ENCODE assay signal across 1 mouse cellular context in the genomic region with DNA sequence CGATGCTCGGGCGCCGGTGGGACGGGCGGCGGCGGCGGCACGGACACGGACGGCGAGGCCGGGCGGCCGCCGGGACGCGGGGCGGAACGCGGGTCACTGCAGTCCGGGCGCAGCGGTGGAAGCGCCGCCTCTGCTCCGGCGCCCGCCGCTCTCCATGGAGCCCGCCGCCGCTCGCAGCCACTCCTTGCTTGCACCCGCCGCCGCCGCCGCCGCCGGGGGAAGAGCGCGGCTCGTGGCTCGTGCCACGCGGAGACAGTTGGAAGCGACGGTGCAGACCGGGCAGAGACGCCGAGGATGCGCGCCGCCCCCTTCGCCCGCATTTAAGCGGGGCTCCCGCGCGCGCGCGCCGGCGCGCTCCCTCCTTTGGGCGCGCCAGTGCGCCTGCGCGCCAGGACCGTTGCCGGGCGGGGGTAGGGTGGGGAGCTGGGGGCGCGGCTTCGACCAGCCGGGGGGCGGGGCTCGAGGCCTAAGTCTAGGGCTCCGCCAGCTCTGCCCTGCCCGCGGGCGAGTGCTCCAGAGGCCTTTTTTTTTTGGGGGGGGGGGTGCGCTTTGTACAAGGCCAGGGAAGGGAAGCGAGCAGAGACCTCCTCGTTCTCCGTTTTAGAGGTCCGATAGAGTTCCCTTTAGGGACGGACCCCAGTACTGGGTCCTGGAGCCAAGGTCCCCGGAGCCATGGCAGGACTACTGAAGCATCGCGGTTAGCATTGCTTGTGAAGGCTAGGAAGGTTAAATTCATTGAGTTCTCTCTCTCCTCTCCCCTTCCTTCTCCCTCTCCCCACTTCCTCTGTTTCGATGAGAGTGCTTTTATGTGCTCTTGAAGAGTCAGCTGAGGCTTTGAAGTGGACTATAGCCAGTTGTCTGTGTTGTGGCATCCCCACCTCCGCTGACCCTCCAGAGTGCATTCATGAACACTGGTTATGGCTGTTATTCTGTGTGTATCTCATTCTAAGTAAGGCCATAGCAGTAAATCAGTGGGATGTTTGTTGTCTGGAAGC.
TF ChIP-seq lines count a peak whose summit lies in the region.

Gene Nudt4, minus strand, starts transcription at position 296 of the 995 bp plus-strand sequence.

TF ChIP-seq in CH12.LX, 34 proteins besides CTCF, POLR2A, EP300 and RAD21 (continued from another document):
- TF ChIP-seq TCF12 (IDR thresholded peaks at IDR 0.05; ENCODE audit: low read depth, low read length): no peak
- no peak for TF ChIP-seq RCOR1 (conservative IDR thresholded peaks at IDR 0.05; ENCODE audit: low read depth, low read length)
- no peak for TF ChIP-seq MYC (IDR thresholded peaks at IDR 0.05; ENCODE audit: low read depth, low read length)
- TF ChIP-seq MAZ (IDR thresholded peaks at IDR 0.05; ENCODE audit: low read depth, low read length): 0 out of 2 replicates have a peak, but pooled peaks have one; percentile 72
- TF ChIP-seq POLR2AphosphoS2 (IDR thresholded peaks at IDR 0.05; ENCODE audit: low read depth, low read length): no peak
- 0 out of 2 replicates have a peak, but pooled peaks have one; percentile 7 for TF ChIP-seq KAT2A (IDR thresholded peaks at IDR 0.05; ENCODE audit: insufficient replicate concordance, low read length)
- TF ChIP-seq ZNF384 (IDR thresholded peaks at IDR 0.05; ENCODE audit: low read depth, low read length): peak; percentile 41; the same call in 1 of the 2 replicates
- TF ChIP-seq ZMIZ1 (IDR thresholded peaks at IDR 0.05; ENCODE audit: low read depth, low read length): peak; percentile 87
- TF ChIP-seq HCFC1 (IDR thresholded peaks at IDR 0.05; ENCODE audit: low read depth, low read length): no peak
- TF ChIP-seq MAX (IDR thresholded peaks at IDR 0.05; ENCODE audit: low read length): no peak
- no peak for TF ChIP-seq CHD1 (IDR thresholded peaks at IDR 0.05; ENCODE audit: low read depth, low read length)
- TF ChIP-seq ZC3H11A (IDR thresholded peaks at IDR 0.05; ENCODE audit: low read depth, low read length): no peak
- TF ChIP-seq MEF2A (IDR thresholded peaks at IDR 0.05; ENCODE audit: borderline replicate concordance, low read depth, low read length): peak; percentile 45; the same call in 1 of the 2 replicates
- peak; percentile 89 for TF ChIP-seq NRF1 (IDR thresholded peaks at IDR 0.05; ENCODE audit: low read depth, low read length)
- TF ChIP-seq UBTF (IDR thresholded peaks at IDR 0.05; ENCODE audit: low read depth, low read length): 0 out of 2 replicates have a peak, but pooled peaks have one; percentile 15
- TF ChIP-seq E2F4 (IDR thresholded peaks at IDR 0.05; ENCODE audit: insufficient replicate concordance, low read depth, low read length): no peak
- TF ChIP-seq ETS1 (conservative IDR thresholded peaks at IDR 0.05; ENCODE audit: low read depth, low read length): no peak
- TF ChIP-seq USF1 (IDR thresholded peaks at IDR 0.05; ENCODE audit: low read depth, low read length): no peak
- TF ChIP-seq JUND (conservative IDR thresholded peaks at IDR 0.05; ENCODE audit: low read depth, low read length): no peak
- no peak for TF ChIP-seq PAX5 (IDR thresholded peaks at IDR 0.05; ENCODE audit: low read length)
- TF ChIP-seq IRF4 (IDR thresholded peaks at IDR 0.05; ENCODE audit: low read depth, low read length): 0 out of 2 replicates have a peak, but pooled peaks have one; percentile 24
- TF ChIP-seq ZKSCAN1 (IDR thresholded peaks at IDR 0.05; ENCODE audit: borderline replicate concordance, low read depth, low read length): no peak
- peak; percentile 85 for TF ChIP-seq NELFE (IDR thresholded peaks at IDR 0.05; ENCODE audit: low read depth, low read length)
- TF ChIP-seq BHLHE40 (IDR thresholded peaks at IDR 0.05; ENCODE audit: low read depth, low read length): peak; percentile 61; the same call in 1 of the 2 replicates
- no peak for TF ChIP-seq USF2 (conservative IDR thresholded peaks at IDR 0.05; ENCODE audit: low read depth, low read length)
- no peak for TF ChIP-seq MAFK (IDR thresholded peaks at IDR 0.05; ENCODE audit: insufficient replicate concordance, low read length)
- TF ChIP-seq SMC3 (IDR thresholded peaks at IDR 0.05; ENCODE audit: low read depth, low read length): no peak
- TF ChIP-seq SIN3A (IDR thresholded peaks at IDR 0.05; ENCODE audit: low read length): peak; percentile 13; the same call in 1 of the 2 replicates
TF ChIP-seq in CH12.LX: peak in this region for 15.
